Mouse (Mus musculus) heart, postnatal 0 days (tissue): ENCODE measurements around the gene Rae1.

ENCODE experiments used
- CTCF ChIP-seq: IDR thresholded peaks from 2 replicates; pipeline ENCODE4 v1.5.1; 2016; ENCODE audit warnings: antibody characterized with exemption, control low read depth, low read depth
- EP300 ChIP-seq: IDR thresholded peaks from 2 replicates; pipeline ENCODE4 v1.6.1; 2016; ENCODE audit warnings: antibody characterized with exemption, low read depth

DNA sequence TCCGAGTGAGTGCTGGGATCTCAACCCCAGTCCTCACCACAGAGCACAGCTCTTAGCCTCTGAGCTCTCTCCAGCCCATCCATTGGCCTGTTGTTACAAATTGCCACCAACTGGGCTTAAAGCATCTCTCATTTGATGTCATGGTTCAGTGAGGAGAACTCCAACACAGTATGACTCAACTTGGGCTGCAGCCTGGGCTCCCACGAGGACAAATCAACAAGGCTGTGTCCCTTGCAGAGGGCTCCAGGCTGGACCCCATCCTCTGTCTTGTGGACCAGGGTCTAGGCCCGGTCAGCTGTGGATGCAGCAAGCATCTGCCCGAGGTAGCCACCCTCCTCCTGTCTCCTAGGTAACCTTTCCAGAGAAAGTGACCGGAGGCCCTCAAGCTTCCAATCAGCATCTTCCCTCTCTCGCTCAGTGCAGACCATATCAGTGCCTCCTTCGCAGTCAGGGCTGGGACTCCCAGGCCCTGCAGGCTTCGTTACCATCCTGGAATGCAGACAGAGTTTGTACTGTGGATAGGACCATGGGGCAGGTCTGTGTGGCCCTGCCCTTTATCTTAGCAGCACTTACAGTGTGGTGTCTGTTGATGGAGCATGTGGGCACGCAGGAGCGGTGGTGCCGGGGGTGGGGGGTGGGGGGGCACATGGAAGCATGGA lies 42.7 kb downstream of the Rae1 start:
- no peak for TF ChIP-seq CTCF
- TF ChIP-seq EP300, result no peak
